Mouse (Mus musculus) MEL (cell line): ENCODE data around the gene Hnrnpr. TPM values are rescaled to one million over a fixed set of nuclear protein-coding genes. Genes with fewer than 3 reads are reported as not detected.

Experiments
- DNase-seq: peaks from one replicate; pipeline ENCODE4 v3.0.0; 2011; ENCODE audit warnings: low read depth, low spot score
- H3K27ac ChIP-seq: 2 replicates; pipeline ENCODE4 v1.5.1; 2012; ENCODE audit warnings: low read depth, mild to moderate bottlenecking, control low read depth, low read length, moderate library complexity; ENCODE audit not compliant: control insufficient read depth
- H3K27me3 ChIP-seq, 2 experiments: fragments of 150-350 bp in 1 of 2; sonication (generic) in 1 of 2; 2 replicates each; pipeline ENCODE4 v1.6.1; 2012; ENCODE audit warnings: low read length in 2 of 2, mild to moderate bottlenecking in 2 of 2, improper control_type of control experiment in 1 of 2, moderate library complexity in 1 of 2; ENCODE audit not compliant: insufficient read depth in 2 of 2, control insufficient read depth in 1 of 2
- H3K36me3 ChIP-seq, 2 experiments: 2 replicates each; pipeline ENCODE4 v1.6.1; 2012 to 2014; ENCODE audit warnings: low read length in 2 of 2, improper control_type of control experiment in 1 of 2, inconsistent platforms in 1 of 2, mild to moderate bottlenecking in 1 of 2; ENCODE audit not compliant: insufficient read depth in 2 of 2, control insufficient read depth in 1 of 2
- H3K4me1 ChIP-seq, 2 experiments: fragments of 150-350 bp in 1 of 2; sonication (generic) in 1 of 2; 2 replicates each; pipeline ENCODE4 v1.6.1; 2012; ENCODE audit warnings: low read length in 2 of 2, improper control_type of control experiment in 1 of 2, mild to moderate bottlenecking in 1 of 2; ENCODE audit not compliant: insufficient read depth in 2 of 2, control insufficient read depth in 1 of 2
- H3K4me3 ChIP-seq, 2 experiments: fragments of 150-350 bp in 1 of 2; sonication (generic) in 1 of 2; 2 replicates each; pipeline ENCODE4 v1.5.1; 2012; ENCODE audit warnings: low read depth in 2 of 2, low read length in 2 of 2, mild to moderate bottlenecking in 2 of 2, moderate library complexity in 2 of 2, control low read depth in 1 of 2, improper control_type of control experiment in 1 of 2; ENCODE audit not compliant: control insufficient read depth in 1 of 2, insufficient read depth in 1 of 2
- H3K79me2 ChIP-seq: 2 replicates; pipeline ENCODE4 v1.6.1; 2012; ENCODE audit warnings: mild to moderate bottlenecking, low read length, moderate library complexity; ENCODE audit not compliant: control insufficient read depth, poor library complexity, insufficient read depth
- H3K9ac ChIP-seq: 2 replicates; pipeline ENCODE4 v1.6.1; 2012; ENCODE audit warnings: low read depth, mild to moderate bottlenecking, control low read depth, low read length, moderate library complexity; ENCODE audit not compliant: control insufficient read depth, poor library complexity, severe bottlenecking
- H3K9me3 ChIP-seq: fragments of 150-350 bp; sonication (generic); replicated peaks from 2 replicates; pipeline ENCODE4 v1.6.1; 2012; ENCODE audit warnings: mild to moderate bottlenecking, low read length, improper control_type of control experiment, moderate library complexity; ENCODE audit not compliant: insufficient read depth
- CHD1 ChIP-seq: IDR thresholded peaks from 2 replicates; pipeline ENCODE4 v1.6.1; 2012; ENCODE audit warnings: low read depth, mild to moderate bottlenecking, inconsistent platforms, low read length, improper control_type of control experiment
- ELF1 ChIP-seq: IDR thresholded peaks from 2 replicates; pipeline ENCODE4 v1.6.1; 2014; ENCODE audit warnings: low read depth, mild to moderate bottlenecking, inconsistent platforms, low read length, improper control_type of control experiment, moderate library complexity
- ETS1 ChIP-seq: IDR thresholded peaks from 2 replicates; pipeline ENCODE4 v1.6.1; 2012; ENCODE audit warnings: low read depth, mild to moderate bottlenecking, inconsistent platforms, low read length, improper control_type of control experiment, moderate library complexity
- KAT2A ChIP-seq: conservative IDR thresholded peaks from 2 replicates; pipeline ENCODE4 v1.6.1; 2012; ENCODE audit warnings: low read depth, low read length, improper control_type of control experiment, inconsistent platforms
- MAZ ChIP-seq: IDR thresholded peaks from 2 replicates; pipeline ENCODE4 v1.6.1; 2012; ENCODE audit warnings: low read depth, mild to moderate bottlenecking, inconsistent platforms, low read length, improper control_type of control experiment
- MYB ChIP-seq: IDR thresholded peaks from 2 replicates; pipeline ENCODE4 v1.6.1; 2011; ENCODE audit warnings: mild to moderate bottlenecking, low read depth, low read length, improper control_type of control experiment
- MYC ChIP-seq: IDR thresholded peaks from 2 replicates; pipeline ENCODE4 v1.6.1; 2011; ENCODE audit warnings: low read depth, mild to moderate bottlenecking, low read length, improper control_type of control experiment, moderate library complexity
- NELFE ChIP-seq: IDR thresholded peaks from 2 replicates; pipeline ENCODE4 v1.6.1; 2011; ENCODE audit warnings: low read depth, low read length, improper control_type of control experiment
- POLR2AphosphoS2 ChIP-seq: IDR thresholded peaks from 2 replicates; pipeline ENCODE4 v1.6.1; 2011; ENCODE audit warnings: low read length, improper control_type of control experiment
- RAD21 ChIP-seq: IDR thresholded peaks from 2 replicates; pipeline ENCODE4 v1.6.1; 2011; ENCODE audit warnings: mild to moderate bottlenecking, low read depth, low read length, improper control_type of control experiment
- TAL1 ChIP-seq: IDR thresholded peaks from 2 replicates; pipeline ENCODE4 v1.6.1; 2012; ENCODE audit warnings: mild to moderate bottlenecking, inconsistent platforms, low read length, moderate library complexity, mixed read lengths
- TBP ChIP-seq: IDR thresholded peaks from 2 replicates; pipeline ENCODE4 v1.8.0; 2011; ENCODE audit warnings: low read depth, low read length, improper control_type of control experiment
- USF2 ChIP-seq, 2 experiments: IDR thresholded peaks; 2 replicates each; pipeline ENCODE4 v1.6.1; 2011 to 2012; ENCODE audit warnings: improper control_type of control experiment in 2 of 2, low read length in 2 of 2, borderline replicate concordance in 1 of 2, inconsistent platforms in 1 of 2, low read depth in 1 of 2, mild to moderate bottlenecking in 1 of 2; ENCODE audit not compliant: insufficient read depth in 1 of 2
- ZC3H11A ChIP-seq: IDR thresholded peaks from 2 replicates; pipeline ENCODE4 v1.6.1; 2012; ENCODE audit warnings: low read depth, mild to moderate bottlenecking, inconsistent platforms, low read length, improper control_type of control experiment
- ZKSCAN1 ChIP-seq: IDR thresholded peaks from 2 replicates; pipeline ENCODE4 v1.6.1; 2012; ENCODE audit warnings: low read depth, mild to moderate bottlenecking, inconsistent platforms, low read length, improper control_type of control experiment, moderate library complexity
- ZNF384 ChIP-seq: IDR thresholded peaks from 2 replicates; pipeline ENCODE4 v1.6.1; 2012; ENCODE audit warnings: low read depth, mild to moderate bottlenecking, inconsistent platforms, low read length, improper control_type of control experiment
- polyA plus RNA-seq, 2 experiments: library from polyadenylated mRNA; stranded (reverse) in 1 of 2; unstranded in 1 of 2; fragments of >175 nt in 1 of 2; fragments of >200 nt in 1 of 2; gene quantifications; 2 replicates each; pipeline versions ENCODE4 v1.2.1 to v1.2.4; 2012; ENCODE audit warnings: low replicate concordance in 2 of 2, low read depth in 1 of 2; ENCODE audit not compliant: insufficient read length in 2 of 2, insufficient read depth in 1 of 2, missing spikeins in 1 of 2
- total RNA-seq: library from RNA; depleted of rRNA; stranded (reverse); fragments of 300-350 nt; gene quantifications from 2 replicates; pipeline ENCODE4 v1.2.3, GENCODE M21; 2012

Hnrnpr gene
- total and polyA plus RNA-seq, 3 experiments: 97.2 to 366 (median 148) TPM

GRCm38 (mm10) chr4:136290781-136291595 lies 19.8 kb upstream of the Hnrnpr start:
- Histone ChIP-seq H3K79me2 (peaks cover 4% of the 10 kb centered on the region), H3K4me3 (no peak overlapping the region), H3K9me3 (no peaks in the 10 kb centered on the region), H3K36me3 (peaks cover 2 to 3% of the 10 kb centered on the region in 2 experiments; a peak in 2 of 4 replicates), H3K4me1 (peaks cover 0 to 4% of the 10 kb centered on the region in 2 experiments; a peak in 2 of 4 replicates), H3K27ac (no peak overlapping the region), H3K27me3 (no peaks in the 10 kb centered on the region), H3K9ac (no peak overlapping the region)
- TF ChIP-seq KAT2A (no peak), CHD1 (no peak), USF2 (IDR thresholded peaks at IDR 0.05; ENCODE audit: borderline replicate concordance in 1 of 2, insufficient read depth in 1 of 2, low read depth in 1 of 2, low read length in 2 of 2) (no peak), POLR2AphosphoS2 (no peak), MAZ (no peak), ZKSCAN1 (no peak), ZC3H11A (no peak), ELF1 (no peak), NELFE (no peak), RAD21 (no peak), TBP (no peak), MYC (no peak), MYB (no peak), ETS1 (no peak), ZNF384 (no peak)
- DNase-seq: no peak

GRCm38 (mm10) chr4:136291692-136292091 lies 19.1 kb upstream of the Hnrnpr start:
- Histone ChIP-seq H3K27me3 (no peaks in the 10 kb centered on the region), H3K36me3 (peaks cover under 1 to 2% of the 10 kb centered on the region in 2 experiments; a peak in 2 of 4 replicates), H3K4me1 (peaks cover 0 to 1% of the 10 kb centered on the region in 2 experiments; a peak in 2 of 4 replicates), H3K9ac (no peak overlapping the region), H3K9me3 (no peaks in the 10 kb centered on the region), H3K79me2 (0 out of 2 replicates have a peak, but pooled peaks cover under 1% of the 10 kb centered on the region), H3K27ac (no peak overlapping the region), H3K4me3 (no peak overlapping the region)
- DNase-seq: no peak
- TF ChIP-seq TAL1: no peak
